Mouse (Mus musculus) cerebellum, postnatal 10 days (tissue): ENCODE measurements around the gene Crmp1.
A peak's percentile ranks its signal among the peaks of the same experiment; 100 is the strongest.

Experiments
- DNase-seq, 2 experiments: peaks; one replicate each; pipeline ENCODE4 v3.0.0; 2021; ENCODE audit warnings: mixed read lengths in 2 of 2

Crmp1 gene

GRCm38 (mm10) chr5:37241224-37241623 lies 516 bp upstream of the Crmp1 start:
- no peak for DNase-seq

- peak; percentile 74 to 81 for DNase-seq
These were observed 824 bp downstream of the Crmp1 start for GRCm38 (mm10) chr5:37242360-37243168.

- peak; percentile 67 to 69 for DNase-seq
These were observed 1.6 kb downstream of the Crmp1 start for GRCm38 (mm10) chr5:37243169-37243886.

- DNase-seq = peak; percentile 83 to 90
These were observed 2.4 kb downstream of the Crmp1 start for GRCm38 (mm10) chr5:37244161-37244560.

GRCm38 (mm10) chr5:37244666-37245242 lies 3.0 kb downstream of the Crmp1 start:
- peak; percentile 49 to 51 for DNase-seq

- peak; percentile 90 to 94 for DNase-seq
These were observed 3.9 kb downstream of the Crmp1 start for GRCm38 (mm10) chr5:37245651-37246050.

GRCm38 (mm10) chr5:37246138-37246910 lies 4.6 kb downstream of the Crmp1 start:
- peak; percentile 73 to 77 for DNase-seq

GRCm38 (mm10) chr5:37247456-37247855 lies 5.7 kb downstream of the Crmp1 start:
- DNase-seq = peak; percentile 68 to 79

GRCm38 (mm10) chr5:37248870-37249269 lies 7.1 kb downstream of the Crmp1 start:
- no peak for DNase-seq

- no peak for DNase-seq
These were observed 9.9 kb downstream of the Crmp1 start for GRCm38 (mm10) chr5:37251596-37251995.

- no peak for DNase-seq
These were observed 10.5 kb downstream of the Crmp1 start for GRCm38 (mm10) chr5:37252101-37252804.

GRCm38 (mm10) chr5:37254523-37254922 lies 12.8 kb downstream of the Crmp1 start:
- DNase-seq = peak; percentile 68 to 81

GRCm38 (mm10) chr5:37256823-37257222 lies 15.1 kb downstream of the Crmp1 start:
- DNase-seq = no peak

- DNase-seq = no peak
These were observed 15.5 kb downstream of the Crmp1 start for GRCm38 (mm10) chr5:37257243-37257642.

- DNase-seq = peak; percentile 30 to 55
These were observed 20.0 kb downstream of the Crmp1 start for GRCm38 (mm10) chr5:37261734-37262133.

GRCm38 (mm10) chr5:37263816-37264215 lies 22.1 kb downstream of the Crmp1 start:
- no peak for DNase-seq

GRCm38 (mm10) chr5:37281021-37281420 lies 39.3 kb downstream of the Crmp1 start:
- no peak for DNase-seq

- DNase-seq = peak; percentile 85 to 86
These were observed 46.6 kb downstream of the Crmp1 start for GRCm38 (mm10) chr5:37288374-37288773.

- DNase-seq = peak; percentile 70 to 77
These were observed 47.5 kb downstream of the Crmp1 start for GRCm38 (mm10) chr5:37289236-37289635.

- DNase-seq = peak; percentile 62 to 77
These were observed 49.2 kb downstream of the Crmp1 start for GRCm38 (mm10) chr5:37290983-37291382.

- DNase-seq = peak; percentile 71 to 81
These were observed 55.0 kb downstream of the Crmp1 start for GRCm38 (mm10) chr5:37296717-37297116.

GRCm38 (mm10) chr5:37298370-37298769 lies 56.6 kb downstream of the Crmp1 start:
- DNase-seq = peak; percentile 69 to 76
